Mouse (Mus musculus) bone marrow, adult 2 months (tissue): ENCODE data around the gene Papln.

ENCODE experiments used
- CTCF ChIP-seq: fragments of 200-500 bp; IDR thresholded peaks from 2 replicates; pipeline ENCODE4 v1.5.1; 2011; ENCODE audit warnings: low read length, control low read depth; ENCODE audit not compliant: control insufficient read depth, insufficient read depth
- POLR2A ChIP-seq: fragments of 200-500 bp; IDR thresholded peaks from 2 replicates; pipeline ENCODE4 v1.6.1; 2011; ENCODE audit warnings: low read depth, mild to moderate bottlenecking, control low read depth, low read length, borderline replicate concordance; ENCODE audit not compliant: control insufficient read depth

DNA sequence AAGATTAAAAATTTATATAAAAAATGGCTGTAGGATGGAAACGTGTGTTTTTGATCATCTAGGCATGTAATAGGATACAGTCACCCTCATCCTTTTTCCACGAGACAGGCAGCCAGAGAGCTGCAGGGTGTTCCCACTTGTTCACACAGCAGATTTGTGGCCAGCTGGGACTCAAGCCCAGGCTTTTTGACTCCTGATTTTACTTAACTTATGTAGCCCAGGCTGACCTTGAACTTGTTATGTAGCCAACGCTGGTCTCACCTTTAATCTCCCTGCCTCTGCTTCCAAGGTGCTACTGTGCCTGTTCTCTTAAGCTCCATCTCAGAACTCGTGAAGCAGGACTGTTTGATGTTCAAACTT lies 26.3 kb downstream of the Papln start:
- no peak for TF ChIP-seq CTCF
- no peak for TF ChIP-seq POLR2A
